Mouse (Mus musculus): ENCODE data around the gene 4933415F23Rik. TPM values are rescaled to one million over a fixed set of nuclear protein-coding genes. Genes with fewer than 3 reads are reported as not detected.

Gene 4933415F23Rik
- not detected for polyA plus RNA-seq (2014; fragmentation: Illumina TruSeq; extraction: RNeasy Lipid Tissue Mini Kit (QIAGEN cat#74804); ENCODE audit: low read depth, low replicate concordance)

DNA sequence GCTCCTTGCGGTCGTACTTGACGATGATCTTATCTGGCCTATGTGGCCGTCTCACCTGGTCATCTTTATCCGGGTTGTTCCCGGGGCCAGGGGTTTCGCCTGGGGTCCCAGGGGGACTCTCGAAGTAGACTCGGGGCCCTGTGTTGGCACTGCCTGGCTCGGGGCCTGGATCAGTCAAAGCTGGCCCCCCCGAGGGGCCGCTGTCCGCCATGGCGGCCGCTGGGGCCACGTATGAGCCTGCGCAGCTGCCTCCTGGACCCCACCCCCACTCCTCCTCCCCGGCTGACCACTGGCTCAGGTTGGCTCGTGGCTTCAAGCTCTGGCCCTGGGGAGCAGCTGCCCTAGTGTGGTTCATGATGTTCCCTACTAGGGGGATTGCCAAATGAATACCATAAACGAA lies at the start of gene 4933415F23Rik:
Gene 4933415F23Rik (minus strand): TSS at position 233 of the 400 bp plus-strand sequence.

